Mouse (Mus musculus): Measurements from ENCODE around the gene Dnttip1. TPM values are rescaled to one million over a fixed set of nuclear protein-coding genes. Genes with fewer than 3 reads are reported as not detected.
A peak's percentile ranks its signal among the peaks of the same experiment; 100 is the strongest.

Gene Dnttip1
- polyA plus RNA-seq, 1 experiment, result 28.7 TPM

DNA sequence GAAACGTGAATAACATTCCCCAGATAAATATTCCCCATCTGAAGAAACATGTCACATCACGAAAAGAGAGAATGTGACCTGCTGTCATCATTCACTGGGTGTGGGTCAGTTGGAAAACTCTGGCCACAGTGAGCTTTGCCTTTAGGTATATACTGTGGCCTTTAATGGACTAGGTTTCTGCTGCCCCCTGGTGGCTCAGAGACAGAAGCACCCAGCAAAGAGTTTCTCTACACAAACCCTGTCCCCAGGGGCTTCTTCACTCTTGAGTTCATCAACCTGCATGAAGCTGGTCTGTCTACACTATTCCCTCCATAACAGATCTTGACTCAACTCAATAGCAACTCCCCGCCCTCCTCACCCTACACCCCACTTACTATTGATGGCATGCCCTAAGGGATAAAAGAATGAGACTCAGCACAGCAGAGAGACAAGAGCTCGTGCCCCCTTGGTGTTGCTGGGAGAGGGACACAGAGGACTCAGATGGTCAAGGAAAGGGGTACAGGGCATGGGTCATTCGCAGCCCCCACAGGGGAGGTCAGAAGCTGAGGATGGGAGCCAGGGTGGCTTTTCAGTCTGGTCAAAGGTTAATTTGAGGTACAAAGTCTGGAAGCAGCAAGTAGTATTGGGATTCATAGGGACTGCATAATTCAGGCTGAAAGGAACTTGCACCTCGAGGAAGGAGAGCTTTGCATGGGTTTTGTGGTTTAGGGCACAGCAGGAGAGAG lies 19.7 kb upstream of the Dnttip1 start:
- Histone ChIP-seq H3K4me1 (ENCODE audit: control insufficient read depth, insufficient read depth, low read length) (no peaks in the 10 kb centered on the region), H3K27ac (ENCODE audit: insufficient read depth, low read length) (no peak overlapping the region), H3K4me3 (ENCODE audit: insufficient read depth, low read length) (no peak overlapping the region)
- TF ChIP-seq CTCF (IDR thresholded peaks at IDR 0.05; ENCODE audit: borderline replicate concordance, insufficient read depth, low read length), result peak; percentile 21; the same call in 1 of the 2 replicates
- no peak for TF ChIP-seq POLR2A (IDR thresholded peaks at IDR 0.05; ENCODE audit: low read depth, low read length)

DNA sequence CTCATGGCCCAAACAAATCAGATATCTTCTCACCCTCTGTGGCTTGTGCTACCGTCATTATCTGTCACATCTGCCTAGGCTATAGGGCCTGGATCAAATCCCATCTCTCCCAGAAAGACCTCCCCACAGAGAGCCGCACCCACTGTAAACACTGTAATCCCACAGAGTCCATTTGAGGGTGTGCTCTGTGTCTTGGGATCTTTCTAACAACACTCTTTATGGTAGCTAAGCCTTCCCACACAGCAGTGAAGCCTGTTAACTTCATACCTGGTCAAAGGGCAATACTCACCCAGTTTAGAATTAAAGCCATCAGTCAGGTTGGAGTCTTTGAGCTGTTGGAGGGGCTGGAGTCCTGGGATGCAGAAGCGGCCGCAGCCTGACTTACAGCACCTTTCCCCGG lies 14.1 kb upstream of the Dnttip1 start:
- H3K27ac ChIP-seq (ENCODE audit: insufficient read depth, low read length), result no peak overlapping the region
- TF ChIP-seq CTCF (IDR thresholded peaks at IDR 0.05; ENCODE audit: borderline replicate concordance, insufficient read depth, low read length) (no peak), POLR2A (IDR thresholded peaks at IDR 0.05; ENCODE audit: low read depth, low read length) (no peak)
- no peak overlapping the region for H3K4me3 ChIP-seq (ENCODE audit: insufficient read depth, low read length)
- peaks cover 6% of the 10 kb centered on the region for H3K4me1 ChIP-seq (ENCODE audit: control insufficient read depth, insufficient read depth, low read length)

DNA sequence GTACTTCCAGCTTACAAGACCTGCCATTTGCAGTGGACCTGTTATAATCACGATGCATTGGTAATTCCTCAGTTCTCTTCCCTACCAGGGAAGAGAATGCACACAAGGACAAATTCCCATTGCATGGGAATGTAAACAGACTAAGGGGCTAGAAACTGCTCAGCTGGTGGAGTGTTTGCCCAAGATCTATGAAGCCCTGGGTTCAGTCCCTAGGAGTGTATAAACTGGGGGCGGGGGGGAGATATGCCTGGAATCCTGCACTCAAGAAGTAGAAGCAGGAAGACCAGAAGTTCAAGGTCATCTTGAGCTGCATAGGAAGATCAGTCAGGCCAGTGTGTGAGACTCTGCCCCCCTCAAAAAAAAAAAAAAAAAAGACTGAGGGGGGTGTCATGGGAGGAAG lies 12.5 kb upstream of the Dnttip1 start:
- H3K4me3 ChIP-seq (ENCODE audit: insufficient read depth, low read length), result no peak overlapping the region
- no peak overlapping the region for H3K27ac ChIP-seq (ENCODE audit: insufficient read depth, low read length)
- no peak for TF ChIP-seq POLR2A (IDR thresholded peaks at IDR 0.05; ENCODE audit: low read depth, low read length)
- no peak for TF ChIP-seq CTCF (IDR thresholded peaks at IDR 0.05; ENCODE audit: borderline replicate concordance, insufficient read depth, low read length)
- peaks cover 6% of the 10 kb centered on the region for H3K4me1 ChIP-seq (ENCODE audit: control insufficient read depth, insufficient read depth, low read length)

DNA sequence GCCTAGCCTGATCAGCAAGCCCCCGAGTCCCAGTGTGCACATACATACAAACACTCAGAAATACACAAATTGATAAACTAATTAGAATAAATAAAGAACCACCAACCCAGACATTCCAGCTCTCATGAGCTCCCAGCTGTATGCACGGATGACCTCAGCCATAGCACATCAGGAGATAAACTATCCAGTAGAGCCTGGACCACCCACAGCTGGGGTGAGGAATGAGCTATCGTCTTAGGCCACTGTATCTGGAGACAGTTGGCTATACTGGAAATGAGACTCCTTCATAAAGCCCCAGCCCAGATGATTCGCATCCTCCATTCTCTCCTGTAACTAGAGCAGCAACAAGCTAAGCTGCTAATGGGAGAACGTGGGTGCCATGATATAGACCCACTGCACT lies 10.9 kb upstream of the Dnttip1 start:
- no peak overlapping the region for H3K4me3 ChIP-seq (ENCODE audit: insufficient read depth, low read length)
- TF ChIP-seq POLR2A (IDR thresholded peaks at IDR 0.05; ENCODE audit: low read depth, low read length), result no peak
- no peak overlapping the region for H3K27ac ChIP-seq (ENCODE audit: insufficient read depth, low read length)
- H3K4me1 ChIP-seq (ENCODE audit: control insufficient read depth, insufficient read depth, low read length), result peaks cover 6% of the 10 kb centered on the region

DNA sequence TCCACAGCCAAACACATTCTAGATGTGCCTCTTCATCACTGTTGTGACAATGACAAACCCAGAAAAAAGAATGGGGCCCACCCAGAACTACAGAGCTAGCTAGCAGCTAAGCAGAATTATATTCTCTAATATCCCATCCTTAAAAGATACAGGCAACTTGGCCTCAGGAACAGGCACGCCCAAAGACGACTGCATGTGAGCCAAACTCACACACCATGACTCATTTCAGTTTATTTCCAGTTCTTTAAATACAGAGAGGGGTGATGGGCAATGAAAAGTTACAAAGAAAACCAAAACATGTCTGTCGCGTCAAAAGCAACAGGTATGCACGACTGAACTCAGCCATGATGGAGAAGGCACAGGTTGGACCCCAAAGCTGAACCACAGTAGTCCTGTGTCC lies 10.3 kb upstream of the Dnttip1 start:
- no peak for TF ChIP-seq CTCF (IDR thresholded peaks at IDR 0.05; ENCODE audit: borderline replicate concordance, insufficient read depth, low read length)
- Histone ChIP-seq H3K27ac (ENCODE audit: insufficient read depth, low read length) (no peak overlapping the region), H3K4me3 (ENCODE audit: insufficient read depth, low read length) (no peak overlapping the region), H3K4me1 (ENCODE audit: control insufficient read depth, insufficient read depth, low read length) (peaks cover 6% of the 10 kb centered on the region)

DNA sequence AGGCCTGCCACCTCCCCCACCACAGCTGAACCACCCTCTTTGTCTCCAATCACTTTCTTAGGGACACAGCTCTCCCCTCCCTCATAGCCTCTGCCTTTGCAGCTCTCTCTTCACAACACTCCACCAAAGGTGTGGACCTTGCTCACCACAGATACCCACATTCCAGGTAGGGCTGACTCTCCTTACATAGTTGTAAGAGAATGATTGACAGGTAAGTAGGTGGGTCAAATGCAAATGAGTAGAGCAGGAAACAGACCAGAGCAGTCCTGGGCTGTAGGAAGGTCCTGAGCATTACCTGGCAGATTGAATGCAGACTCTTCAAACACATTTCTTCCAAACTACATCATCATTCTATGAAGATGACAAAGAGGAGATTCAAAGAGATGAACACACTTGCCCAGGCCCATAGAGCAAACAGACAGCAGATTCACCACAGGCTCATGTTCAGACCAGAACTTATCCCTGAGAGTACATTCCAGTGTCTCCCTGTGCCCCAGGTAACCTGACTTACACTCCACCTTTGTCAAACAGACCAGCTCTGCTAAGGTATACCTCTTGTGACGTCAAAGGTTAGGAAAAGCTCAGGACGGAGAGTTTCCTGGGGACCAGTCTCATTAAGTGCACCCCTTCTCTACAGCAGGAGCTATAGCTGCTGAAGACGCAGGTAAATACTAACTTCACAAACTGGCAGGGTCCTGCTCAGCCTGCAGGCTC lies 8.2 kb upstream of the Dnttip1 start:
- no peak overlapping the region for H3K4me3 ChIP-seq (ENCODE audit: insufficient read depth, low read length)
- H3K27ac ChIP-seq (ENCODE audit: insufficient read depth, low read length), result no peak overlapping the region
- peaks cover 6% of the 10 kb centered on the region for H3K4me1 ChIP-seq (ENCODE audit: control insufficient read depth, insufficient read depth, low read length)
- TF ChIP-seq CTCF (IDR thresholded peaks at IDR 0.05; ENCODE audit: borderline replicate concordance, insufficient read depth, low read length), result no peak
- no peak for TF ChIP-seq POLR2A (IDR thresholded peaks at IDR 0.05; ENCODE audit: low read depth, low read length)

DNA sequence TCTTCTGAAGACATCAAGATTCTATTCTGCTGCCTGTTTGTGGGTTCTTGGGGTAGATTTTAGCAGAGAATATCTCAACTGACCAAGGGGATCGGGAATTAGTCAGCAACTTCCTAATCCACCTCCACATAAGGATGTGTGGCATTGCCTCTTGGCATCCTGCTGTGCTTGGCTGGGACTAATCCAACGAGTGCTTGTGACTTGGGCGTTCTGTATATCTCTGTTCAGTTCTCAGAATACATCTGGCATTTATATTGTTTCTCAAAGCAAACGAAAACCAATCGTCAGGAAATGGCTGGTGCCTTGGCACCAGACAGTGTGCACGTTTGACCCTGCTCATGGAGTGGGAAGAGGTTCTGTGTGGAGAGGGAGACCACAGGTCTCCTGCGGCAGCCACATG lies 5.9 kb upstream of the Dnttip1 start:
- peaks cover 5% of the 10 kb centered on the region for H3K4me1 ChIP-seq (ENCODE audit: control insufficient read depth, insufficient read depth, low read length)
- no peak for TF ChIP-seq POLR2A (IDR thresholded peaks at IDR 0.05; ENCODE audit: low read depth, low read length)
- TF ChIP-seq CTCF (IDR thresholded peaks at IDR 0.05; ENCODE audit: borderline replicate concordance, insufficient read depth, low read length), result no peak

DNA sequence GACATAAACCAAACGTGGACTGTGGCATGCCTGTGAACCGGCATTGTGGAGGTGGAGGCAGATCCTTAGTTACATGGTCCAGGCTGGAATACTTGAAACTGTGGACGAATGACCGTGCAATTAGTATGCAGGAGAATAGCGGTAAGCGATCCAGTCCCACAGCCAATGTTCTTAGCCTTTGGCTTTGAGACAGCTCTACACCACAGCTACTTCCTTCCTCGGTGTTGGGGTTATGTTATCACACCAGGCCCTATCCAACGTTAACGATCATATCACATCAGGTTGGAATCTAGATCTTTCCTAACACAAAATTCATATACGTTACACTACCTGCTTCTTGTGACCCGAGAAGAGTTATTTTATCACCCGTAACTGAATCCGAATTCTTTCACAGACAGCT lies 796 bp upstream of the Dnttip1 start:
- peak overlapping the region; percentile 71 for H3K4me3 ChIP-seq (ENCODE audit: insufficient read depth, low read length)
- TF ChIP-seq POLR2A (IDR thresholded peaks at IDR 0.05; ENCODE audit: low read depth, low read length) (no peak), CTCF (IDR thresholded peaks at IDR 0.05; ENCODE audit: borderline replicate concordance, insufficient read depth, low read length) (no peak)
- peaks cover 7% of the 10 kb centered on the region for H3K4me1 ChIP-seq (ENCODE audit: control insufficient read depth, insufficient read depth, low read length)
- H3K27ac ChIP-seq (ENCODE audit: insufficient read depth, low read length), result no peak overlapping the region

More for the DNA sequence above, 5.9 kb upstream of the Dnttip1 start:
- H3K27ac ChIP-seq (ENCODE audit: insufficient read depth, low read length), result no peak overlapping the region
- H3K4me3 ChIP-seq (ENCODE audit: insufficient read depth, low read length), result no peak overlapping the region

DNA sequence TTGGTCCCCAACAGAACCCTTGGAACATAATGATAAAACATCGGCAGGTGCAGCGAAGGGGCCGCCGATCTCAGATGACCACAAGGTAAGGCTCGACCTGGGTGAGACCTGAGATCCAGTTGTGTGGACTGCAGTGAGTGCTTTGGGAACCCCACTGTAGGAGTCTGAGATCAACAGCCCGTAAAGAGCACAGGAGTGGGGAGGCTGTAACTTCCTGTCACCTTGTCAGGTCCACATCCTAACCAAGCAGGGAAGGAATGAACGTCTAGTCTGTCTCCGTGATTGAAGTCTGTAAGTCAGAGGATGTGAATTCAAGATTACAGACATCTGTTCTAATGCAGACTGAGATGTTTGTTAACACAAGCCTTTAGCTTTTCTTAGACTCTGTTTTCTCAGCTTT lies 910 bp downstream of the Dnttip1 start:
- peak overlapping the region; percentile 71 for H3K4me3 ChIP-seq (ENCODE audit: insufficient read depth, low read length)
- no peak overlapping the region for H3K27ac ChIP-seq (ENCODE audit: insufficient read depth, low read length)
- no peak for TF ChIP-seq POLR2A (IDR thresholded peaks at IDR 0.05; ENCODE audit: low read depth, low read length)
- TF ChIP-seq CTCF (IDR thresholded peaks at IDR 0.05; ENCODE audit: borderline replicate concordance, insufficient read depth, low read length), result no peak
- H3K4me1 ChIP-seq (ENCODE audit: control insufficient read depth, insufficient read depth, low read length), result peaks cover 7% of the 10 kb centered on the region

DNA sequence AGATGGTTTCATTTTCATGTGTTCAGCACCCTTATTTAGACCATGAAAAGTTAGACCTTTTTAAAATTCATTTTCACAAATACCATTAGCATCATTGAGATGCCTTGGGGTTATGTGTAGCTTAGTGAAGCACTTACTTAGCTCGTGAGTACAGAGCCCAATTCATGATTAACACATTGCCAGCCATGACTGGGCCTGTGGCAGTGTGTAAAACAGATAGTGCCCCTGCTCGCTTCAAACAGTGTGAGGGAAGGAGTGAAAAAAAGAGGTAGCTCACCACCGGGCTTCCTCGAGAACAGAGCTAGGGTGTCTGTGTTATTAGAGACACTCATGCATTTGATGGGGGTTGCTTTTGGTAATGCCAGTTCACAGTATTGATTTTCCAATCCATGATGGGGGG lies 2.4 kb downstream of the Dnttip1 start:
- Histone ChIP-seq H3K4me3 (ENCODE audit: insufficient read depth, low read length) (no peak overlapping the region), H3K4me1 (ENCODE audit: control insufficient read depth, insufficient read depth, low read length) (peaks cover 7% of the 10 kb centered on the region), H3K27ac (ENCODE audit: insufficient read depth, low read length) (no peak overlapping the region)
- no peak for TF ChIP-seq POLR2A (IDR thresholded peaks at IDR 0.05; ENCODE audit: low read depth, low read length)
- no peak for TF ChIP-seq CTCF (IDR thresholded peaks at IDR 0.05; ENCODE audit: borderline replicate concordance, insufficient read depth, low read length)
